Mouse (Mus musculus): ENCODE measurements around the gene Zfp541.

GRCm38 (mm10) chr7:16103760-16104159 lies 42.1 kb downstream of the Zfp541 start:
- TF ChIP-seq CTCF (IDR thresholded peaks at IDR 0.05) (no peak), EP300 (IDR thresholded peaks at IDR 0.05) (no peak)

Measured in lung, postnatal 0 days (tissue).